Mouse (Mus musculus) intestine, postnatal 0 days (tissue): ENCODE data around the gene Agbl4. TPM values are rescaled to one million over a fixed set of nuclear protein-coding genes. Genes with fewer than 3 reads are reported as not detected.
A peak's percentile ranks its signal among the peaks of the same experiment; 100 is the strongest.

Experiments used
- ATAC-seq: fragments of 200-750 bp; cut with Nextera tagmentation; 2 replicates; pipeline ENCODE4 v1.8.0; 2017; ENCODE audit warnings: mild to moderate bottlenecking, moderate TSS enrichment, moderate library complexity
- H3K27ac ChIP-seq: fragments of 300-500 bp; sonication (generic); 2 replicates; pipeline ENCODE4 v1.5.1; 2014; ENCODE audit warnings: mild to moderate bottlenecking, low read depth, low read length, moderate library complexity
- H3K27me3 ChIP-seq: fragments of 300-500 bp; sonication (generic); replicated peaks from 2 replicates; pipeline ENCODE4 v1.6.1; 2014; ENCODE audit warnings: low read length, mixed read lengths; ENCODE audit not compliant: control insufficient read depth, insufficient read depth
- H3K36me3 ChIP-seq: fragments of 300-500 bp; sonication (generic); 2 replicates; pipeline ENCODE4 v1.6.1; 2014; ENCODE audit warnings: mild to moderate bottlenecking, moderate library complexity; ENCODE audit not compliant: control insufficient read depth, insufficient read depth
- H3K4me1 ChIP-seq: fragments of 300-500 bp; sonication (generic); replicated peaks from 2 replicates; pipeline ENCODE4 v1.6.1; 2014; ENCODE audit warnings: antibody characterized with exemption, low read length, mixed read lengths; ENCODE audit not compliant: control insufficient read depth, insufficient read depth
- H3K4me2 ChIP-seq: fragments of 300-500 bp; sonication (generic); replicated peaks from 2 replicates; pipeline ENCODE4 v1.6.1; 2014; ENCODE audit warnings: low read depth, mild to moderate bottlenecking, moderate library complexity
- H3K4me3 ChIP-seq: fragments of 300-500 bp; sonication (generic); 2 replicates; pipeline ENCODE4 v1.5.1; 2014; ENCODE audit warnings: low read depth, low read length
- H3K9ac ChIP-seq: fragments of 300-500 bp; sonication (generic); 2 replicates; pipeline ENCODE4 v1.6.1; 2014; ENCODE audit warnings: mild to moderate bottlenecking, low read depth, low read length
- H3K9me3 ChIP-seq: fragments of 300-500 bp; sonication (generic); 2 replicates; pipeline ENCODE4 v1.6.1; 2016; ENCODE audit warnings: mixed run types; ENCODE audit not compliant: control insufficient read depth
- CTCF ChIP-seq: sonication (generic); IDR thresholded peaks from 2 replicates; pipeline ENCODE4 v1.5.1; 2016; ENCODE audit warnings: low read depth, mild to moderate bottlenecking, control low read depth, antibody characterized with exemption, moderate library complexity
- WGBS: fragments of 180-500 bp; shearing (Covaris S2); extraction: QIAGEN DNeasy Blood & Tissue Kit; methylation state at CpG from one replicate; pipeline ENCODE4 v1.1.7; 2014; 5-methylcytosine and 5-hydroxymethylcytosine counted together
- polyA plus RNA-seq: library from polyadenylated mRNA; unstranded; fragments of >200 nt; fragmentation: Nextera tagmentation; extraction: Ambion mirVana; gene quantifications from 2 replicates; pipeline ENCODE4 v1.2.1, GENCODE M21; 2015

Gene Agbl4
- polyA plus RNA-seq, 1 experiment from 2014 or later, result 0.18 TPM

DNA sequence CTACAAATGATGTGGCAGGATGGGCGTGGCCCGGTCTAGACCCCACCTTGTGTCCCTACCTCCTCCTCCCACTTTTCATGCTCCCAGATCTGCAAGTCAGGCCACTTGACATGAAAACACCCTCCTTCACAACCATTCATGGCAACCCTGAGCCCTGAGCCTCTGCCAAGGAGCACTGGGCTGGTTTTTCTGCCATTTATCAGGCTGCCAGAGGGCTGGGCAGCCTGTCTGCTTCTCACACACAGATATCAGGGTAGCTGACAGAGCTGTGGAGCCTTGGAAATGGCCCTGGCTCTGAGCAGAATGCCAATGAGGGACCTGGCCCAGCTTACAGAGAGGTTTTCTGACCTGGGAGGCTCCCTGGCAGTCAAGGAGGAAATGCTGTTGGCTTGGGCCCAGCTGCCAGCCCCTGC, 1199.8 kb downstream of the Agbl4 start:
- H3K4me1 ChIP-seq, result no peaks in the 10 kb centered on the region
- H3K4me3 ChIP-seq, result no peak overlapping the region
- no peak for TF ChIP-seq CTCF
- H3K9ac ChIP-seq, result no peak overlapping the region
- H3K36me3 ChIP-seq, result no peaks in the 10 kb centered on the region
- 91% methylated on average over 2 of the region's 2 CpGs for WGBS
- no peak for ATAC-seq
- no peaks in the 10 kb centered on the region for H3K27me3 ChIP-seq
- no peak overlapping the region for H3K27ac ChIP-seq
- H3K9me3 ChIP-seq, result no peaks in the 10 kb centered on the region
- no peak overlapping the region for H3K4me2 ChIP-seq

GRCm38 (mm10) chr4:111597986-111598385, 1200.5 kb downstream of the Agbl4 start:
- no peak for ATAC-seq
- Histone ChIP-seq H3K27ac (no peak overlapping the region), H3K4me1 (no peaks in the 10 kb centered on the region), H3K9me3 (no peaks in the 10 kb centered on the region), H3K9ac (no peak overlapping the region), H3K4me3 (no peak overlapping the region), H3K27me3 (no peaks in the 10 kb centered on the region), H3K4me2 (no peak overlapping the region), H3K36me3 (no peaks in the 10 kb centered on the region)
- TF ChIP-seq CTCF, result no peak
- 50% methylated on average over 1 of the region's 1 CpGs for WGBS

GRCm38 (mm10) chr4:111603194-111603593, 1205.7 kb downstream of the Agbl4 start:
- 82% methylated on average over 2 of the region's 2 CpGs for WGBS
- Histone ChIP-seq H3K9ac (no peak overlapping the region), H3K36me3 (no peaks in the 10 kb centered on the region), H3K27me3 (no peaks in the 10 kb centered on the region), H3K27ac (no peak overlapping the region), H3K4me2 (no peak overlapping the region), H3K9me3 (no peaks in the 10 kb centered on the region), H3K4me3 (no peak overlapping the region), H3K4me1 (no peaks in the 10 kb centered on the region)
- no peak for TF ChIP-seq CTCF
- no peak for ATAC-seq

GRCm38 (mm10) chr4:111607826-111608500, 1210.5 kb downstream of the Agbl4 start:
- Histone ChIP-seq H3K9ac (no peak overlapping the region), H3K27ac (no peak overlapping the region), H3K4me3 (no peak overlapping the region), H3K36me3 (no peaks in the 10 kb centered on the region), H3K9me3 (no peaks in the 10 kb centered on the region), H3K4me1 (no peaks in the 10 kb centered on the region), H3K4me2 (no peak overlapping the region), H3K27me3 (no peaks in the 10 kb centered on the region)
- ATAC-seq, result no peak
- TF ChIP-seq CTCF, result no peak
- WGBS, result 84% methylated on average over 8 of the region's 8 CpGs

DNA sequence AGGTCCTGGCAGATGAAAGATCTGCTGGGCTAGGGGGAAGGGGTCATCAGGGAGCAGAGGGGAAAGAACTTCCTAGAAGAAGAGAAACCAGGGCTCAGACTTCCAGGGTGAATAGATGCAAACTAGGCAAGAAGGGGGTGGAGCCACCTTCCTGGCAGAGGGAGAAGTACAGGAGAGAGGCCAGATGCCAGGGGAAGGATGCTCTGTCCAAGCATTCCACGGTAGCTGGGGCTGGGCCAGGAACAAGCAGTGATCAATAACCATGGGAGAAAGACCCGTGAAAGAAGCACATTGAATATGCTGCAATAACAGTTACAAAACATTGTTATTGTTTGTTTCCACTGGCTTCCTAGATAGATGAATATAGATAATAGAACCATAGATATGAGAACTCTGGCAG, 1224.4 kb downstream of the Agbl4 start:
- Histone ChIP-seq H3K27ac (no peak overlapping the region), H3K9me3 (no peaks in the 10 kb centered on the region), H3K4me1 (no peaks in the 10 kb centered on the region), H3K4me3 (no peak overlapping the region), H3K36me3 (no peaks in the 10 kb centered on the region), H3K4me2 (no peak overlapping the region), H3K9ac (no peak overlapping the region), H3K27me3 (no peaks in the 10 kb centered on the region)
- peak; percentile 21; the same call in 1 of the 2 replicates for TF ChIP-seq CTCF
- ATAC-seq, result no peak
- WGBS, result 28% methylated on average over 2 of the region's 2 CpGs

- no peak overlapping the region for H3K4me2 ChIP-seq
- no peak overlapping the region for H3K27ac ChIP-seq
- H3K27me3 ChIP-seq, result no peaks in the 10 kb centered on the region
- H3K4me3 ChIP-seq, result no peak overlapping the region
- no peak for ATAC-seq
- H3K4me1 ChIP-seq, result no peaks in the 10 kb centered on the region
- no peaks in the 10 kb centered on the region for H3K9me3 ChIP-seq
- no peaks in the 10 kb centered on the region for H3K36me3 ChIP-seq
- no peak overlapping the region for H3K9ac ChIP-seq
- no peak for TF ChIP-seq CTCF
- WGBS, result 46% methylated on average over 5 of the region's 5 CpGs
Observed at GRCm38 (mm10) chr4:111624914-111625313, 1227.5 kb downstream of the Agbl4 start.
